Mouse (Mus musculus): ENCODE measurements around the gene Gse1. TPM values are rescaled to one million over a fixed set of nuclear protein-coding genes. Genes with fewer than 3 reads are reported as not detected.

The Gse1 gene
- total and polyA plus RNA-seq, 2 experiments from 2014 or later: 15.9 to 48.2 TPM

DNA sequence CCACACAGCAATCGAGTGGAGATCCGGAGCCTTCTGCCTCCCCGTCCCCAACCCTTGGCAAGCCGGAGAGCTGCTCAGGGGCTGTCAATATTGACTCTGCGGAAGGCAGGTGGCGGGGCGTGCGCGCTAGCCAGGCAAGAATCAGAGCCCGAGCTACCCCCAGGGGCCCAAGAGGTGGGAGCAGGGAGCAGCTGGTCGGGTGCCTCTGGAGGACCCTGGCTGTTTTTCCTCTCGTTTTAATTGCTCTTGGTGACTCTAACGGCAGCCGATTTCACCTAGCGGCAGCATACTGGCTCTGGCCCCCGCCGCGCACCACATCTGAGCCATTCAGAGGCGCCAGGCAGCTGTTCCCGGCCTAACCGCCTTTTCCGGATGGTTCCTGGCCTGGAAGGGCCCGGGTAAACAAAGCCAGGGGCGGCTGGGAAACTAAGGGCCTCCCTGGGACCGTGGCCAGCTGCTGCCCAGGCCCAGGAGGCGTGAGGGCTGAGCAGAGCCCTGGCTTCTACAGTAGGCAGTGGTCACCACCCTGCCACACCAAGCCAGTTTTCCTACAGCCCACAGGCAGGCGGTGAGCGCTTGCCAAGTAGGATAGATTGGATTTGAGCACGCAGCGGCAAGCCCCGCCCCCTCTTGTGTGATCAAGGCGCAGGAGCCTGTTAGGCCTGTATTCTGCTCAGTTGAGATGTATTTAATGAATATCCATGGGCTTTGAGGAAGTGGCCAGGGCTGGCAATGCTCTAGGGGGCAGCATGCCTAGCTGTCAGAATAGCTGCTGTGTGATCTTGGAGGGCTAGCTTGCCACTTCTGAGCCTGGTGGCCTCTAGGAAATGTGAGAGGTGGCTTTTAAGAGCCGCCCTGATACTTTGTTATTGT is 188.5 kb downstream of the Gse1 start:
- no peaks in the 10 kb centered on the region for H3K27me3 ChIP-seq (ENCODE audit: insufficient read depth, low read length)
- ATAC-seq (peak; percentile 83), DNase-seq (peak; percentile 88)
- H3K27ac ChIP-seq (ENCODE audit: low read depth, low read length): peak overlapping the region; percentile 82
- TF ChIP-seq CTCF (IDR thresholded peaks at IDR 0.05; ENCODE audit: low read depth): peak; percentile 61
- H3K4me2 ChIP-seq (ENCODE audit: low read depth): peak overlapping the region; percentile 32
- no peaks in the 10 kb centered on the region for H3K36me3 ChIP-seq (ENCODE audit: insufficient read depth)
- H3K4me1 ChIP-seq (ENCODE audit: insufficient read depth): peaks cover 33% of the 10 kb centered on the region
- no peaks in the 10 kb centered on the region for H3K9me3 ChIP-seq (ENCODE audit: low read length)
- whole genome bisulfite sequencing: 6% methylated on average over 33 of the region's 33 CpGs
- H3K9ac ChIP-seq: peak overlapping the region; percentile 28; the same call in 1 of the 2 replicates
- H3K4me3 ChIP-seq (ENCODE audit: low read depth, low read length): no peak overlapping the region

DNA sequence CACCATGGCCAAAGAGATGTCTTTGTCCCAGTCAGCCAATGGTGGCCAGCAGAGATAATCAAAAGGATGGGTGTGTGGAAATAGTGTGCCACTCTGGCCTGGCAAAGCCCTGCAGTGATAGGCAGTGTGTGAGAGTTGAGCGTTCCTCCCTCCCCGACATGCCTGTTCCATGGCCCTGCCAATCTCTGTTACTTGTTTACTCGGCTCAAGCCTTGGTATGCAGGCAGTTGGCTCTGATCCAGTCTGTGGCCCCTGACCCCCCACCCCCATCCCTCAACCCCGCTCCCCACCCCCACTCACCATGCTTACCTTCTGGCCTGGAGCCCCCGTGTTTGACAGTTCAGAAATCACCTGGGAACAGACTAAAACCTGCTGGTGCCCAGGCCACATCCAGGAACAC is 189.9 kb downstream of the Gse1 start:
- H3K4me2 ChIP-seq (ENCODE audit: low read depth): no peak overlapping the region
- H3K36me3 ChIP-seq (ENCODE audit: insufficient read depth): no peaks in the 10 kb centered on the region
- ATAC-seq: no peak
- H3K4me1 ChIP-seq (ENCODE audit: insufficient read depth): peaks cover 24% of the 10 kb centered on the region
- H3K27me3 ChIP-seq (ENCODE audit: insufficient read depth, low read length): no peaks in the 10 kb centered on the region
- WGBS: 56% methylated on average over 5 of the region's 5 CpGs
- TF ChIP-seq CTCF (IDR thresholded peaks at IDR 0.05; ENCODE audit: low read depth): no peak
- H3K9me3 ChIP-seq (ENCODE audit: low read length): no peaks in the 10 kb centered on the region
- no peak for DNase-seq
- no peak overlapping the region for H3K9ac ChIP-seq
- H3K4me3 ChIP-seq (ENCODE audit: low read depth, low read length): no peak overlapping the region
- no peak overlapping the region for H3K27ac ChIP-seq (ENCODE audit: low read depth, low read length)

- DNase-seq (no peak), ATAC-seq (no peak)
- Histone ChIP-seq H3K4me3 (ENCODE audit: low read depth, low read length) (no peak overlapping the region), H3K27ac (ENCODE audit: low read depth, low read length) (no peak overlapping the region), H3K9ac (no peak overlapping the region), H3K4me2 (ENCODE audit: low read depth) (no peak overlapping the region), H3K4me1 (ENCODE audit: insufficient read depth) (peaks cover 24% of the 10 kb centered on the region), H3K9me3 (ENCODE audit: low read length) (no peaks in the 10 kb centered on the region), H3K27me3 (ENCODE audit: insufficient read depth, low read length) (no peaks in the 10 kb centered on the region), H3K36me3 (ENCODE audit: insufficient read depth) (no peaks in the 10 kb centered on the region)
- no peak for TF ChIP-seq CTCF (IDR thresholded peaks at IDR 0.05; ENCODE audit: low read depth)
- 77% methylated on average over 9 of the region's 9 CpGs for WGBS
Measured at GRCm38 (mm10) chr8:120419675-120420074, 191.4 kb downstream of the Gse1 start.

GRCm38 (mm10) chr8:120420226-120420625 is 192.0 kb downstream of the Gse1 start:
- TF ChIP-seq CTCF (IDR thresholded peaks at IDR 0.05; ENCODE audit: low read depth): no peak
- 76% methylated on average over 5 of the region's 5 CpGs for WGBS
- H3K4me2 ChIP-seq (ENCODE audit: low read depth): no peak overlapping the region
- no peak overlapping the region for H3K9ac ChIP-seq
- H3K4me3 ChIP-seq (ENCODE audit: low read depth, low read length): no peak overlapping the region
- H3K9me3 ChIP-seq (ENCODE audit: low read length): no peaks in the 10 kb centered on the region
- H3K27me3 ChIP-seq (ENCODE audit: insufficient read depth, low read length): no peaks in the 10 kb centered on the region
- H3K27ac ChIP-seq (ENCODE audit: low read depth, low read length): no peak overlapping the region
- peaks cover 29% of the 10 kb centered on the region for H3K4me1 ChIP-seq (ENCODE audit: insufficient read depth)
- no peaks in the 10 kb centered on the region for H3K36me3 ChIP-seq (ENCODE audit: insufficient read depth)
- DNase-seq: no peak
- no peak for ATAC-seq

GRCm38 (mm10) chr8:120421638-120422037 is 193.4 kb downstream of the Gse1 start:
- ATAC-seq (no peak), DNase-seq (no peak)
- no peak for TF ChIP-seq CTCF (IDR thresholded peaks at IDR 0.05; ENCODE audit: low read depth)
- Histone ChIP-seq H3K27ac (ENCODE audit: low read depth, low read length) (no peak overlapping the region), H3K9ac (no peak overlapping the region), H3K9me3 (ENCODE audit: low read length) (no peaks in the 10 kb centered on the region), H3K4me1 (ENCODE audit: insufficient read depth) (peaks cover 30% of the 10 kb centered on the region), H3K36me3 (ENCODE audit: insufficient read depth) (no peaks in the 10 kb centered on the region), H3K4me2 (ENCODE audit: low read depth) (no peak overlapping the region), H3K27me3 (ENCODE audit: insufficient read depth, low read length) (no peaks in the 10 kb centered on the region), H3K4me3 (ENCODE audit: low read depth, low read length) (no peak overlapping the region)
- 30% methylated on average over 9 of the region's 9 CpGs for WGBS

DNA sequence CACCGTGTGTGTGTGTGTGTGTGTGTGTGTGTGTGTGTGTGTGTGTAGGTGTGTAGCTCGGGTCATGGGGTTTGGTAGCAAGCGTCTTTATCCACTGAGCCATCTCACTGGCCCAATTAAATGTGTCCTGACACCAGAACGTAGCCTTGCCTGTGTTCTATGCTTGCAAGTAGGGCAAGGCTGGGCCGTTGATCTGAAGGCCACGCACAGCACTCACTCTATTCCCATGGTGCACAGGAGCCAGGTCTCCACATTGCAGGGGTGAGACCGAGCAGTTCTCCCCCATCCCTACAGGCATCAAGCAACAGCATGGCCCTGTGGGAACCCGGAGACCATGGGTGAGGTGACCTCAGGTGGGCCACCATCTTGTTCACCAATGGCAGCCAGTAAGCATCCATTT is 194.0 kb downstream of the Gse1 start:
- Histone ChIP-seq H3K4me1 (ENCODE audit: insufficient read depth) (peaks cover 29% of the 10 kb centered on the region), H3K9ac (no peak overlapping the region), H3K36me3 (ENCODE audit: insufficient read depth) (no peaks in the 10 kb centered on the region), H3K27ac (ENCODE audit: low read depth, low read length) (no peak overlapping the region), H3K4me3 (ENCODE audit: low read depth, low read length) (no peak overlapping the region), H3K4me2 (ENCODE audit: low read depth) (no peak overlapping the region), H3K9me3 (ENCODE audit: low read length) (no peaks in the 10 kb centered on the region), H3K27me3 (ENCODE audit: insufficient read depth, low read length) (no peaks in the 10 kb centered on the region)
- 87% methylated on average over 8 of the region's 8 CpGs for WGBS
- no peak for ATAC-seq
- no peak for TF ChIP-seq CTCF (IDR thresholded peaks at IDR 0.05; ENCODE audit: low read depth)
- DNase-seq: no peak

- Histone ChIP-seq H3K4me1 (ENCODE audit: insufficient read depth) (peaks cover 31% of the 10 kb centered on the region), H3K9ac (no peak overlapping the region)
- no peak for DNase-seq
Measured at GRCm38 (mm10) chr8:120423576-120423975, 195.3 kb downstream of the Gse1 start.

More at GRCm38 (mm10) chr8:120423576-120423975, 195.3 kb downstream of the Gse1 start:
- no peak for TF ChIP-seq CTCF (IDR thresholded peaks at IDR 0.05; ENCODE audit: low read depth)
- Histone ChIP-seq H3K36me3 (ENCODE audit: insufficient read depth) (no peaks in the 10 kb centered on the region), H3K4me3 (ENCODE audit: low read depth, low read length) (no peak overlapping the region), H3K27ac (ENCODE audit: low read depth, low read length) (no peak overlapping the region), H3K27me3 (ENCODE audit: insufficient read depth, low read length) (no peaks in the 10 kb centered on the region), H3K9me3 (ENCODE audit: low read length) (no peaks in the 10 kb centered on the region), H3K4me2 (ENCODE audit: low read depth) (no peak overlapping the region)
- ATAC-seq: no peak
- WGBS: 37% methylated on average over 7 of the region's 7 CpGs
